Mouse (Mus musculus): ENCODE results near the gene Defb18. TPM values are rescaled to one million over a fixed set of nuclear protein-coding genes. Genes with fewer than 3 reads are reported as not detected.
"Not testable (repeated sequence)": the region's sequence is repeated elsewhere in the genome, so short reads cannot be mapped to it uniquely, and the experiment has no call there.

Defb18 gene
- not detected for total RNA-seq (2021)
- long read RNA-seq, experiment 1, result 0 reads
- long read RNA-seq, experiment 2, result 0 reads

- DNase-seq, result no peak
Observed at GRCm38 (mm10) chr1:18237343-18237742, at the start of gene Defb18. Gene Defb18 (minus strand): TSS chr1:18237443.

- DNase-seq, result no peak
Observed at GRCm38 (mm10) chr1:18271095-18271494, 33.9 kb upstream of the Defb18 start.

- no peak for DNase-seq
Observed at GRCm38 (mm10) chr1:18268845-18269244, 31.6 kb upstream of the Defb18 start.

- no peak for DNase-seq
Observed at GRCm38 (mm10) chr1:18265038-18265437, 27.8 kb upstream of the Defb18 start, which contains the start of gene Defb41. Gene Defb41 (minus strand): TSS chr1:18265138.

GRCm38 (mm10) chr1:18245801-18246580 lies 8.7 kb upstream of the Defb18 start:
- DNase-seq, result not testable (repeated sequence)

- DNase-seq, result no peak
Observed at GRCm38 (mm10) chr1:18223385-18223945, 13.8 kb downstream of the Defb18 start.

GRCm38 (mm10) chr1:18191719-18192118 lies 45.5 kb downstream of the Defb18 start:
- no peak for DNase-seq

- no peak for DNase-seq
Observed at GRCm38 (mm10) chr1:18190714-18191712, 46.2 kb downstream of the Defb18 start.

Other genes with a start within 250 kb of the Defb18 start
- gene Crisp4, start 91.5 kb downstream of the Defb18 start, total RNA-seq (2021), result not detected
- gene Defb41, start 27.7 kb upstream of the Defb18 start, total RNA-seq (2021), result not detected

Measured in adrenal gland, postnatal 10 days (tissue).